Mouse (Mus musculus) megakaryocyte, adult 5-6 weeks (primary cell): ENCODE data around the gene Isg20l2. TPM values are rescaled to one million over a fixed set of nuclear protein-coding genes. Genes with fewer than 3 reads are reported as not detected.
"Not testable (repeated sequence)": the region's sequence is repeated elsewhere in the genome, so short reads cannot be mapped to it uniquely, and the experiment has no call there.

Experiments
- ATAC-seq: 2 replicates; pipeline ENCODE4 v1.8.0; 2016; ENCODE audit warnings: mild to moderate bottlenecking, inconsistent platforms; ENCODE audit not compliant: poor library complexity, severe bottlenecking
- total RNA-seq, 2 experiments: library from RNA; stranded (forward) in 1 of 2; stranded (reverse) in 1 of 2; fragments of 153-499, 151-499 nt in 1 of 2; fragments of 221-1000, 200-1000 nt in 1 of 2; gene quantifications; 2 replicates each; pipeline versions ENCODE4 v1.2.3 to v1.2.4; 2015 to 2017

Isg20l2 gene
- total RNA-seq (2015) (27.5 and 28.8 TPM in 2 replicates), total RNA-seq (2017) (25.0 and 26.3 TPM in 2 replicates)

DNA sequence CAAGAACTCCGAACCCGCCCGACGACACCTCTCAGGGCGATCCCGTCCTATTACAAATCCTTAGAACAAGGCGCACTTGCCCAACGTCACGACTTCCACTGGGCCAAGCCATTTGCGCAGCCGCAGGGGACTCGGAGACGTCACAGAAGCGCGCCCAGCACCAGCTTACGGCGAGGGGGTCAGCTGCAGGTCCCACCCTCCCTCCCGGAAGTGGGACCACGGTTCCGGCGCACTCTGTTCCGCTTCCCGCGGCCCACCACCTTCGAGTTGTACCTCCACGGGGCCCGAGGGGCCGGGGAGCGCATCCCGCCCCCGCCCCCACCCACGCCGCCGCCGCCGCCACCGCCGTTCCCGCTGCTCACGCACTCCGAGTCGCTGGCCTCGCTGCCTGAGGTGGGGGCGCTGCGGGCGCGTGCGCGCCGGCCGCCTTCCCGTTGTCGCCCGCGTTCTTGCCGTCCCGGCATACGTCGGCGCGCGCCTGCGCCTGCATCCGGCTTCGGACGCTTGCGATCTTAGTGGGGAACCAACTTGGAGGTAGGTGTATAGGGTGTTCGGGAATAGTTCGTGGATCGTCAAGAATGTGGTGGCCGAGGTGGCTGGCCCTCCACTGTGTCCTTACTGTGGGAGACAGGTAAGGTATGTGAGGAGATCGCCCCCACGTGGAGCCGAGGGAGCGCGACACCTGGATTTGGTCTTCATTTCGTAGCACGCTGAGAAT, at the start of gene Isg20l2, which contains the start of gene Rrnad1:
Gene Isg20l2, plus strand, starts transcription at position 237 of the 718 bp plus-strand sequence.
Gene Rrnad1, minus strand, starts transcription at position 640 of the 718 bp plus-strand sequence.
- peak; percentile 95 for ATAC-seq

DNA sequence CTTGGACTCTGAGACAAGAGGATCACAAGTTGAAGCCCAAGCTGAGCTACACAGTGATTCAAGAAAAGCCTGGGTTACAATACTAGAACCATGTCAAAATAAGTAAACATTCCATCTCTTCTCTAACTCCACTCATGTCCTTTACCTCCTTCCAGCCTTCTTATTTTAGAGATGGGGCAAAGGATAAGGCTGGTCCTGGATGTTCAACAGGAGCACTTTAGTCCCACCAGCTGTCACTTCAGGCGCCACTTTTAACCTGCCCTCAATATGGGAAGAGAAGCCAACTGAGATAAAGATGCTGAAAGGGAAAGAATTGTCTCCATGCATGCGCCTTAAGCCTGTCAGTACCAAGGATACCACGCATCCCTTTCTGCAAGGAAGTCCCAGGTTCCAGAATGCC, 45.8 kb upstream of the Isg20l2 start:
- no peak for ATAC-seq

DNA sequence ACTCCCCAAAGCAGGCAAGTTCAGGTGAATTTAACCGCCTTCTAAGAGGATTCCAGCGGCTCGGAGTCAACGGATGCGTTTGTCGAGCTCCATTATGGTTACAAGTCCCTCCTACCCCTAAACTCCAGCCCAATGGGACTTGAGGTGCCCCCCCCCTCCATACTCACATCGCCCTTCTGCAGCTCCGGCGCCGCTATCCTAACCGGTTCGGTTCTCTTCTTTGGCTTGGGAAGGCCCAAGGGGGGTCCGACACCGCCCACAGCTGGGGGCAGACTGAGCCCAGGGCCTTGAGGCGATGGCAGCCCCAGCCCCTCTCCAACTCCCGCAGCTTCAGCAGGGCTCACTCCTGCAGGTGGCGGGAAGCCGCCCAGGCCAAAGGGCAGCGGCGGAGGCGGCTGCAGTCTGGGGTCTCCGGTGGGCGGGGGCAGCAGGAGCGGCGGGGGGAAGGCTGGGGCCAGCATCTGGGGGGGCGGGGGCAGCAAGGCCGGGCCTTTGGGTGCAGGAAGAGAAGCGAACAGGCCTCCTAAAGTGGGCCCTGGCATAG, 45.3 kb upstream of the Isg20l2 start:
- ATAC-seq, result no peak

DNA sequence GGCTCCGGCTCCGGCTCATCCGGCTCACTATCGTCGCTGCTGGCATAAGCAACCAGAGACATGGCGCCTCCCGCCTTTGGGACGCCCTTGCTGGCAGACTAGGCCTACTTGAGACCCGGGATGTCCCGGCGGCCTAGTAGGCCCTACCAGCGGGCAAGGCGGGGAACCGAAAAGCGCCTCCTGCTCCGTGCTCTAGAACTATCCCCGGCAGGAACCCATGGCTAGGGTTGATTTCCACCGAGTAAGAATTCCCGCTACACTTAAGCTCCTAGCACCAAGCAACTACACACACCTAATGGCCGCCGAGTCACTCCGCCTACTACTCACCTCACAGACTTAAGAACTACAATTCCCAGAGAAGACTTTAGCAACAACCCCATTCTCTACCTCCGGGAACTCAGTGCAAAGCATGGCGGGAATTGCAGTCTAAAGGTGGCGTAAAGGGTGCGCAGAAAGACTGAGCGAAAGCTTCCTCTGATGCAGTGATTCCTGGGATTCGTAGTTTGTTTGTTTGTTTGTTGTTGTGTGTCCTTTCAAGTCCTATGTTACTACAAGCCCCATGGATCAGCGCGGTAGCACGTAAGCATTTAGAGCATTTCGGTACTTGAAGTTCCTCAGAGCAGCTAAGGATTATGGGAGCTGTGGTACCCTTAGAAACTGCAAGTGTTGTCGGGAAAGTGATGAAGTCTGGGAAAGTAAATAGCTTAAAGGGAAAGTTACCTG, 44.7 kb upstream of the Isg20l2 start, which contains the start of gene Prcc:
Gene Prcc, minus strand, starts transcription at position 328 of the 723 bp plus-strand sequence.
- peak; percentile 95 for ATAC-seq

DNA sequence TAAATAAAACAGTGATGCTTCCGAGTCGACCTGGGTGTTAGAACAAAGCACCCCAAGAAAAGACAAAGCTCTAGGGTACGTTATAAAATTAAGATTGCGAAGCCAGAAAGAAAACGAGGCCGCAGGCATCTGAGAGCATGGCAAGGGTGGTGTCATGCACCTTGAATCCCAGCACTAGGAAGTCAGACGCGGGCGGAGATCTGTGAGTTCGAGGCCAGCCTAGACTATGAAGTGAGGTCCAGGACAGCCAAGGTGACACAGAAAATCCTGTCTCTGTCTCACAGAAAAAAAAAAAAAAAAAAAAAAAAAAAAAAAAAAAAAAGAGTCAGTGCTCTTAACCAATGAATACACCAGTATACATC, 44.1 kb upstream of the Isg20l2 start:
- peak; percentile 23 for ATAC-seq

DNA sequence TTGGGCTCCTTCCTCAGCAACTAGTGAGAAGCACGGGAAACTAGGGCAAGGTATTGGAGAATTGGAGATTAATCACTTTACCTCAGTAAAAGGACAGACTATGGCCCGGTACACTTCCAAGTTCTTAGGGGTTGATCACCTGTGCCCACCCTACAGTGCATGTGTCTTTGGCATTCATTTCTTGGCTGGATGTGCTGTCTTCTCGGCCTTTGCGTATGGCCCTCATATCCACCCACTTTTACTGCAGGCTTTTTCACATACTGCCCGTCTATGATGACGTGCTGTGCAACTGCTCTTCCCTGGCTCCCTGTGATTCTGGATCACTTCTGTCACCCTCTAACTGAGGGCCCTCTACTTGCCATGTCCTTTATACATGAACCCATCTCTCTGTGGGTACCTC, 43.7 kb upstream of the Isg20l2 start:
- ATAC-seq, result no peak

DNA sequence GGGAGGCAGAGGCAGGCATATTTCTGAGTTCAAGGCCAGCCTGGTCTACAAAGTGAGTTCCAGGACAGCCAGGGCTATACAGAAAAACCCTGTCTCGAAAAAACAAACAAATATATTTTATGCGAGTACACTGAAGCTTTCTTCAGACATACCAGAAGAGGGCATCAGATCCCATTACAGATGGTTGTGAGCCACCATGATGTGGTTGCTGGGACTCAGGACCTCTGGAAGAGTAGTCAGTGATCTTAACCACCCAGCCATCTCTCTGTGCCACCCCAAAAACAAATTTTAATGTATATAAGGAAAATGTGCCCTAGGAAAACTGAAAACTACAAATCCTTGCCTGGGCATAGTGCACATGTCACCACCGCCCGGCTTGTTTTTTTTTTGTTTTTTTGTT, 42.7 kb upstream of the Isg20l2 start:
- not testable (repeated sequence) for ATAC-seq

DNA sequence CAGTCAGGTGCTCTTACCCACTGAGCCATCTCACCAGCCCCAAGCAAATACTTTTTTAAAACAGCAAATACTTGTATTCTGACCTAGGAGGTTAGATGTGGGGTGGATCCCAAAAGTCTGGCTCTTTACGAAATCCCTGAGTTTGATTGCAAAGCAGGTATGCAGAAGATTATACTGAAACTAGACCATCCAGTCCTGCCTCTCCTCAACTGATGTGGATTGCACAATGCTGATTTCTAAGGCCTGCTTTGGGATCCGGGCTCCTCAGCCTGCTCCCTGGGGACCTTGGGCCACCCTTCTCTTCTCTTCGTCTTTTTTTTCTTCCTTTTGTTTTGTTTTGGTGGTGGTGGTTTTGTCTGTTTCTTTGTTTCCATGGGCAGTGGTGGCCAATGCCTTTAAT, 38.6 kb upstream of the Isg20l2 start:
- ATAC-seq, result no peak

DNA sequence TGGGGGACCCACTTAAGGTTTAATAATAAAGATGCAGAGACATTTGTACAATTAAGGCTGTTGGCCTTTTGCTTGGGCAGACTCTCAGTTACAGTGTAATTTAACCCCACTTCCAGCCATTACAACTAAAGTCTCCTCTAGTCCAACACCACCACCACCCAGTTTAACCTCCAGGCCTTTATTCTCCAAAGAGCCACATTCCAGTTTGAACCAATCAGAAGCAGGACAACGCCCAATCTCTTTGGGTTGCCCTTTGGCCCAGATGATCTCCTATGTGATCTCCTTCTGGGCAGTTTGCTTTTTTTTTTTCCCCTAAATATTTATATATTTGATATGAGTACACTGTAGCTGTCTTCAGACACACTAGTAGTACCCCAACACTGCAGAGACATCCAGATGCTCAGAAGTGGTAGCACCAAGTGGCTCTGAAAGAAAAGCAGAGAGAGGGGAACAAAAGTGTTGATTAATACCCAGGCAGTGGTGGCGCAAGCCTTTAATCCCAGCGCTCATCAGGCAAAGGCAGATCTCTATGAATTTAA, 36.7 kb upstream of the Isg20l2 start:
- no peak for ATAC-seq

DNA sequence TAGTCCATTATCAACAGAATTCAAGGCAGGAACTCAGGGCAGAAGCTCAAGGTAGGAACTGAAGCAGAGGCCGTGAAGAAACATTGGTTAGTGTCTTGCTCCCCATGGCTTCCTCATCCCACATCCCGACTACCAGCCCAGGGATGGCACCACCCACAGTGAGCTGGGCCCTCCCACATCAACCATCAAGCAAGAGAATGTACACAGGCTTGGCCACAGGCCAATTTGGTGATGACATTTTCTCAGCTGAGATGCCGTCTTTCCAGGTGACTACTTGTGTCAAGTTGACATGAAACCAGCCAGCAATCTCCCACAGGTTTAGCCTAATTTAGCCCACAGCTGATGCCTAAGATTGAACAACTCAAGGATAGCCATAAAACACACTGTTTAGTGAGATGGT, 30.8 kb upstream of the Isg20l2 start:
- no peak for ATAC-seq

DNA sequence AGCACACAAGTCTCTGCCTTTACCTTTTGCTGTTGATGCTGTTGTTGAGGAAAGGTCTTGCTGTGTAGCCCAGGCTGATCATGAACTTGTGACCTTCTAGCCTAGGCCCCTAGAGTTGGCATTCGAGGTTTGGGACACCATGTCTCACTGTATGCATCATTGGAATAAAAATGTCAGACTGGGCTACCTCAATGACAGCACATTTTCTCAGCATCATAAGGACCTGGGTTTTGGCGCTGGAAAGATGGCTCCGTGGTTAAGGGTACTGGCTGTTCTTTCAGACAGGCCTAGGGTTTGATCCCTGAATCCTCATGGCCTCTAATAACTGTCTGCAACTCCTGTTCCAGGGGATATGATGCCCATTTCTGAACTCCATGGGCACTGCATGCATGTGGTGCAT, 30.3 kb upstream of the Isg20l2 start:
- no peak for ATAC-seq

DNA sequence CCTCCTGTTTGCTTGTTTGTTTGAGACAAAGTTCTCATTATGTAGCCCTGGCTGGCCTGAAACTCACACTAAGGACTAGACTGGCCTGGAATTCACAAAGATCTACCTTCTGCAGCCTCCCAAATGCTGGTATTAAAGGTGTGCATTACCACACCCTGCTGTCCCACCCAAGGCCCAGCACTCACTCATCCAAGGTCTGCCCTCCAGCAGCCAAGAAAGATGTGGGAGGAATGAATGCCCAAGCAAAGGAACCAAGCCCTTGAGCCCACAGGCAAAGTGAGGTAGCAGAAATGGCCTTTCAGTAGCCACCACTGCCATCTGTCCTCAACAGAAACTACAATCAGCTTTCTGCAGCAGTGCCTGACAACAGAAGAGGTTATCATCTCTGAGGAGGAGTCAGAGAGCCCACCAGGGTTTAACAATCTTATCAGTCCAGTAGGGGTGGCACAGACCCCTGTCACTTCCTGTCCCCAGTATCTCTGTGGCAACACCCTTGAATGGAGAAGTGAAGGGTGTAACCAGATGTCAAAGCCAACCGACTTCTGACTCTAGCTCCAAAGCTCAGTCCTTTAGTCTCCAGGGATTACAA, 29.0 kb upstream of the Isg20l2 start:
- ATAC-seq, result peak; percentile 79

DNA sequence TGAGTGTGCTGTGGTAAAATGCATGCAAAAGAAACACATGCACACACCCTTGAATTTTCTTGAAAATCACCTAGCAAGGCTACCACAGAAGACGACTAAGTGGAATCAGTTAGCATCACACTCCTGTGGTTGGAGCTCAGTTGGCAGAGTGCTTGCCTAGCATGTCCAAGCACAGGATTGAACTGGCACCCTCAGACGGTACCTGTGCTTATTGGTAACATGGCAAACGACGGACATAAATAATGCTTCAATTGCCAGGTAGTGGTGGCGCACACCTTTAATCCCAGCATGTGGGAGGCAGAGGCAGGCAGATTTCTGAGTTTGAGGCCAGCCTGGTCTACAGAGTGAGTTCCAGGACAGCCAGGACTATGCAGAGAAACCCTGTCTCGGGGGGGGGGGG, 28.2 kb upstream of the Isg20l2 start:
- not testable (repeated sequence) for ATAC-seq

DNA sequence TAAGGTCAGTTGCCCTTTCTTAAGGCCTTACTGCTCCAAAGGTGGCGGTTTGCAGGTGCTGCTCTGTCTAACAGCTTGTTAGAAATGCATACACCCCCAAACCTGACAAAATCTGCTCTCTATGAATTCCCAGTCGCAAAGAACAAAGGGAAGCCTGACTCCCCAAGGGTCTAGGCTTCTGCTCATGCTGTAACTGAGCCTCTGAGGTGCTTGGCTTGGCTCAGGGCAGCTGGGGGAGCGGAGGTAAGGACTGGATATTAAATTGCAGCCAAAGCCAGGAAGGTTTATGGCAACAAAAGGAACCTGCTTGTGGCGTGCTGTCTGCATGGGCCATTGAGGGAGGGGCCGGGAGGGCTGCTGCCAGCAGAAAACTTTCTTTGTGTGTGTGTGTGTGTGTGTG, 26.3 kb upstream of the Isg20l2 start:
- no peak for ATAC-seq

DNA sequence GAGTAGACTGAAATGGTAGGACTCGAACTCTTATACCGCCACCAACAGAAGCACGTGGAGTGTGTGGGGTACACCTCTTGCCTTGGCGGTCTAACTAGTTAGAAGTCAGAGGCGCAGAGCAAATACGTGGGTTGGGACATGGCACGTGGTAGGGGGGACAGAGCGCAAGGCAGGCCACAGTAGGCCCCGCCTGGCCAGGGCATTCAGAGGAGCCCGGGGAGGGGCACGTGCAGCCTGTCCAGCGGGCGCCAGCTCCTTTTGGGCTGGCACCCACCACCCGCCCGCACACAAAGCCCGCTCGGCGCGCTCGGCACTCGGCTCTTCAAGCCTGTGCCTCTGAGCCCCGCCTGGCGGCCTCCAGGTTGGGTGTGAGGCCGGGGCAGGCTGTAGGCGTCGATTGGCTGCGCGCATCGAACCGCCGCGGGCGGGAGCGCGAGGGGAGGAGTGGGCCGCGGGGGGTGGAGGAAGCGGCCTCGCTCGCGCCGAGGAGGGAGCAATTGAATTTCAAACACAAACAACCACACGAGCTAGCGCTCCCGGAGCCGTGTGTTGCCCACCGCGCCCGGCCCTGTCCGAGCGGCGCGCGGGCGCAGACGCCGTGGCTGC, 24.1 kb upstream of the Isg20l2 start, which contains the start of gene Hdgf:
Gene Hdgf, plus strand, starts transcription at position 442 of the 606 bp plus-strand sequence.
- ATAC-seq, result peak; percentile 88

DNA sequence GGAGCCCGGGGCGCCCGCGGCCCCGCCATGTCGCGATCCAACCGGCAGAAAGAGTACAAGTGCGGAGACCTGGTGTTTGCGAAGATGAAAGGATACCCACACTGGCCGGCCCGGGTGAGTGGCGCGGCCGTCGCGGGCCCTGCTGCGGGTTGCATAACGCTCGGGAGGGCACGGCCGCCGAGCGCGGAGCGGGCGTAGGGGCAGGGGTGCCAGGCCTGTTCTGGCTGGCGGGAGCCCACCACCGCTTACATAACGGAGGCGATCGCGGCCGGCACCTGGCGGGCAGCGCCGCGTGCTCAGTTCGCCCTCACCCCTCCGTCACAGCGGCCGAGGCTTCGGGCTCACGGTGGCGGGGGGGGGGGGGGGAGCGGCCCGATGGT, 23.5 kb upstream of the Isg20l2 start:
- peak; percentile 6; the same call in 1 of the 2 replicates for ATAC-seq

DNA sequence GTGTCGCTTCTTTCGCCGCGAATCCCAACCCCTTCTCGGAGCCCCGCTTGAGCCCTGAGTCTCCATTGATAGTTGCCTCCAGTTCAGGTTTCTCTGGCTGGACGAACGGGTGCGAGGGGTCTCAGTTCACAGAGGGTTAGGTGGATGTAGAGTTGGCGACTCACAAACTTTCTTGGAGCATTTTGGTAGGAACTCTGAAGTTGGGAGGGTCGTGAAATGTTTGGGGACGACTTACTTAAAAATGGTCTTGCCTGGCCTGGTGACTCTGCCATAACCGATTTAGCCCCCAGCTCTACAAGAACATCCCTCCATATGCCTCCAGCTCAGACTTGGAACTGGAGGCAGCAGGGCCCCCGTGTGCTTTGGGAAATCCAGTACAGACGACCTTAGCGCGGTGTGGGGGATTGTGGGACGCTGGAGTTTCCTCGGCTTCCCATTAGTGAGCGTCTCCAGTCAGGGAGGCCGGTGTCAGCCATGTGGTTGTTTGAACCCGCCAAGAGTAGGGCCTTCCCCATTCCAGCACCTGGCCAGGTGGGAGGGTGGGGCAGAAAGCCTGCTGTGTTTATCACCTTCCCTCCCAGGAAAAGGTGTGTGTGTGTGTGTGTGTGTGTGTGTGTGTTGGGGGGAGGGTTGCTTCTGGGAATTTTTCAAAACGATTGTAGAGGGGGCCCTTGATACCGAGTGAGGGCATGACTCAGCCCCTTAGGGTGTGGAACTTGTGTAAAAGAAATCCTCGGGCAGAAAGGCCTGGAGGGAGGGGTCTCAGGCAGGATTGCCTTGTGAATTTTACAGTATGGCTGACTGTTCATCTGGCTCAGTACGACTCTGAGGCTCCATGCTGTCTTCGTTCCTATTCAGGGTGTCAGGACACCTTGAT, 22.9 kb upstream of the Isg20l2 start:
- no peak for ATAC-seq

DNA sequence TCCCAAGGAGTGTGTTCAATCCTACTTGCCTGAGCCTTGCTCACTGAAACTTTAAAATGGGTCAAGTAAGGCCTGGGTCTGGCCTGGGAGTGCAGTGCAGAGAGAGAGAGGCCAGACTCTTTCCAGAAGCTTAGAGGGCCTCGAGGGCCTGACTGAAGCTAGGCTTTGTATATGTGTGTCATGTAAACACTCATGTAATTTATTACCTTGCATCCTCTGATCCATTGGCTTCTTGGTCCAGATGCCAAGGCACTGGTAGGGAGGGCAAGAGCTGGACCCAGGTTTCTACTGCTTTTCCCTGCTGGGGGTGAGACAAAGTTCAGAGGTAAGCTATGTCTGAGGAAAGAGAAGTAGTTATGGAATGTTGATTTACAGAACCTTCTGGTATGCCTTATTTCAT, 22.2 kb upstream of the Isg20l2 start:
- no peak for ATAC-seq

DNA sequence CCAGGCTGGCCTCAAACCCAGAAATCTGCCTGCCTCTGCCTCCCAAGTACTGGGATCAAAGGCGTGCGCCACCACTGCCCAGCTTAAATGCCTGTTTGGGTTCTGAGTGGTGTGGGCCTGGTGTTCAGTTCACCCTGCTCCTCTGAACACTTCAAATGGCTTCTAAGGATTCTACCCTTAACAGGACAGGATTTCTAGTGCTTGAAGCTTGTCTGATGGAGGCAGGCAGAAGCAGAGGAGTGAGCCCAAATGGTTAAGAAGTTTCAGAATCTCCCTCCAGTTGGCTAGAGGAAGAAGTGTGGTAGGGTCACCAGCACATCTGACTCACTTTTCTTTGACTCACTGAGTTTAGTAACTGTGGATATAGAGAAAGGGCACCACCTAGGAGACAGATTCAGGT, 20.7 kb upstream of the Isg20l2 start:
- no peak for ATAC-seq

DNA sequence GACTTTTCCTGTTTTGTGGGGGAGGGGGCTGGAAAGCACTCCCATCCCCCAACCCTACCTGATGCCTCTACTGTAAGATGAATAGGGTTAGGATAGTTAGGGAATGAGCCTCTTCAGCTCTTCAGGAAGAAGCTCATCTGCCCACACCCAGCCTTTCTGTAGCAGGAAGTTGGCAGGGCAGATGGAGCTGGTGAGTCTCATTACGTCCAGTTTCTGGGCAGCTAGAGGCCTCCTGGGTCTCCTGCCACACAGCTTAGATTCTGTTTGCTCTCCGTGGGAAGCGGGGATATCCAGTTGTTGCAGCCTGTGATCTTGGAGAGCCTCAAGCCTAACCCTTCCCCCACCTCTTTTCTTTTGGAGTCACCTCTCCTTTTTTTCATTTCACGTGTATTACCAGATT, 20.2 kb upstream of the Isg20l2 start:
- ATAC-seq, result no peak
